Mouse (Mus musculus): Measurements from ENCODE around the gene Rps6kb2. TPM values are rescaled to one million over a fixed set of nuclear protein-coding genes. Genes with fewer than 3 reads are reported as not detected.

Rps6kb2 gene
- polyA plus RNA-seq, 1 experiment, result 93.6 TPM

DNA sequence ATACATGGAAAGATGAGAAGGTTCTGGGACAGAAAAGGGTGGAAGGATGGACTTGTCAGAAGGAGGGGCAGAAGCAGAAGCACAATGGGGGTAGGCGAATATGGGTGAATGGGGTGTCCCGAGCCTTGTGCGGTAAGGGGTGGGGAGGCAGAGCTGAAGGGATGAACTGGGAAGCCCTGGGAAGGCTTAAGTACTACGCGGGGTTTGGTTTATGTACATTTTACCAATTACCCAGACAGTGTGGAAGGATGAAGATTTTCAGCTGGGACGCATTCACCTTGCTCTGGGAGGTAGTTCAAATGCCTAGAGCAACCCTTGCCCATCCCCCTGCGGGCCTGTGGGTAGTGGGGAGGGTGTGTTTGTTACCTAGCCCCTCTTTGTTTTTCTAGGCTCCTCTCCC, 39.0 kb upstream of the Rps6kb2 start:
- 29% methylated on average over 7 of the region's 7 CpGs for WGBS

DNA sequence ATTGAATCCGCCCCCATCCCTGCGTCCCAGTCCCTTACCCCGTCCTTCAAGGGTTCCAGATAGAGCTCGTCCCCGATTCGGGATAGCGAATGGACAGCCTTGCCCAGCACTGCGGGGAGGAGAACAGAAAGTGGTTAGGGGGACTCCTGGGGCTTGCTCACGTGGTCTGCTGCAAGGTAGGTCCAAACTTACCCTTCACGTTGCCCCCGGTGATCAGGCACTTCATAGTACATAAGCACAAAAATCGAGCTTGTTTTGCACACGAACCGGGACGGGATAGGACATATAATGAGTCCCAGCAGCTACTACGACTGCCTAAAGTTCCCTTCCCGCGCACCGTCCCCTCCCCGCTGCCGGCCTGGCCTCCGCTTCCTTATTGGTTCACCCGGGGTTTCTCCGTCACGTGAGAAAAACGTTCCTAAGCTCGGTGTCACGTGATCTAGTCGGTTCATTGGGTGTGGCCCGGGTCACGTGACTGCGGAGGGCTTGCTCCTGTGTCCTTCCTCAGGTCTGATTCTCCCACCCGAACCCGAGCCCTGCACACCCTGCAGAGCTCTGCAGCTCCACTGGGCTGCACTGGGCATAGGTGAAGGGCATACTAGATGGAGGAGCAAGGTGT, 38.2 kb upstream of the Rps6kb2 start, which contains the start of gene Rad9a:
Gene Rad9a (minus strand): TSS at position 372 of the 619 bp plus-strand sequence.
- H3K4me1 ChIP-seq (ENCODE audit: control insufficient read depth, insufficient read depth, low read length), result peaks cover 17% of the 10 kb centered on the region
- H3K27me3 ChIP-seq (ENCODE audit: control insufficient read depth, insufficient read depth, low read length), result no peaks in the 10 kb centered on the region
- WGBS, result under 1% methylated on average over 34 of the region's 34 CpGs
- DNase-seq, result peak; percentile 95 to 97
- TF ChIP-seq CTCF (IDR thresholded peaks at IDR 0.05; ENCODE audit: borderline replicate concordance, insufficient read depth, low read depth, low read length) (no peak), POLR2A (IDR thresholded peaks at IDR 0.05; ENCODE audit: borderline replicate concordance, insufficient read depth, low read length) (peak; percentile 97)
- H3K4me3 ChIP-seq (replicated peaks; ENCODE audit: insufficient read depth, low read depth, low read length), result peak within 1 kb of the TSS; percentile 74
- H3K27ac ChIP-seq (ENCODE audit: insufficient read depth, low read length), result peak within 1 kb of the TSS; percentile 58

More for the DNA sequence above, 39.0 kb upstream of the Rps6kb2 start:
- Histone ChIP-seq H3K4me1 (ENCODE audit: control insufficient read depth, insufficient read depth, low read length) (peaks cover 10% of the 10 kb centered on the region), H3K27me3 (ENCODE audit: control insufficient read depth, insufficient read depth, low read length) (no peaks in the 10 kb centered on the region), H3K4me3 (replicated peaks; ENCODE audit: insufficient read depth, low read depth, low read length) (peak overlapping the region; percentile 74), H3K27ac (ENCODE audit: insufficient read depth, low read length) (peak overlapping the region; percentile 58)
- no peak for DNase-seq
- no peak for TF ChIP-seq POLR2A (IDR thresholded peaks at IDR 0.05; ENCODE audit: borderline replicate concordance, insufficient read depth, low read length)
- no peak for TF ChIP-seq CTCF (IDR thresholded peaks at IDR 0.05; ENCODE audit: borderline replicate concordance, insufficient read depth, low read depth, low read length)

DNA sequence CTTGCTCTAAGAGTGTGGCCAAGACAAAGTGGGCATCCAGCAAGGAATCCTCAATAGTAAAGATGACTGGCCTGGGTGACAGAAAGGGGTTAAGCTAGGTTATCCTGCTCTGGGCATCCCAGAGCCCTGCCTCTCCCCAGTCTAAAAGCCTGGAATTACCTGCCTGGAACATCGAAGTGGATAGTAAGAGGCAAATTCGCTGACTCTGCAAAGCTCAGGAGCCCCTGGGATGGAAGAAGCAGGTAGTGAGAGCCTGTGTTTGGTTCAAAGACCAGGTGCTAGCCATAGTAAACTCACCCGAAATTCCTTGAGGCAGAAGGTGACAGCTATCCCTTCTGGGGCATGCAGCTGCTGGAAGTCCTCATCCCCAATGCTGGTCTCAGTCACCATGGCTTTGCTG, 34.0 kb upstream of the Rps6kb2 start:
- Histone ChIP-seq H3K4me3 (replicated peaks; ENCODE audit: insufficient read depth, low read depth, low read length) (no peak overlapping the region), H3K27ac (ENCODE audit: insufficient read depth, low read length) (0 out of 2 replicates have a peak overlapping the region, but pooled peaks have one; percentile 35), H3K4me1 (ENCODE audit: control insufficient read depth, insufficient read depth, low read length) (peaks cover 47% of the 10 kb centered on the region), H3K27me3 (ENCODE audit: control insufficient read depth, insufficient read depth, low read length) (no peaks in the 10 kb centered on the region)
- DNase-seq, result no peak
- WGBS, result 65% methylated on average over 3 of the region's 3 CpGs
- TF ChIP-seq POLR2A (IDR thresholded peaks at IDR 0.05; ENCODE audit: borderline replicate concordance, insufficient read depth, low read length) (no peak), CTCF (IDR thresholded peaks at IDR 0.05; ENCODE audit: borderline replicate concordance, insufficient read depth, low read depth, low read length) (no peak)

DNA sequence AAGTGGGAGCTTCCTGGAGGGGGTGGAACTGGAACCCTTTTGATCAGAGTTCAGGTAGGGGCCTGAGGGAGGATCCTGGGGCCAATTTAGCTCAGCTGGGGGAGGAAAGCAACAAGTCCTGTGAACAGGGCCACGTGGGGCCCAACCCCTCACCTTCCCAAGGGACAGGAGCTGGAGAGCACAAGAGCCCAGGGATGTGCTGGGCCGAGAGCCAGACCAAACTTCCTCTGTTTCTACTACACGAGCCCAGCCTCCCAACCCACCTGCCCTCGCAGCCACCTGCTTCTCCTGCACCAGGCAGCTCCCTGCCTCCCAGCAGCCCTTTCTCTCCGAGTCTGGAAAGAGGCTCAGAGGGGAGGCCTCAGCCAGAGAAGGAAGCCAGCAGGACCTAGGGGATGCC, 33.4 kb upstream of the Rps6kb2 start:
- WGBS, result 18% methylated on average over 5 of the region's 5 CpGs
- DNase-seq, result no peak

DNA sequence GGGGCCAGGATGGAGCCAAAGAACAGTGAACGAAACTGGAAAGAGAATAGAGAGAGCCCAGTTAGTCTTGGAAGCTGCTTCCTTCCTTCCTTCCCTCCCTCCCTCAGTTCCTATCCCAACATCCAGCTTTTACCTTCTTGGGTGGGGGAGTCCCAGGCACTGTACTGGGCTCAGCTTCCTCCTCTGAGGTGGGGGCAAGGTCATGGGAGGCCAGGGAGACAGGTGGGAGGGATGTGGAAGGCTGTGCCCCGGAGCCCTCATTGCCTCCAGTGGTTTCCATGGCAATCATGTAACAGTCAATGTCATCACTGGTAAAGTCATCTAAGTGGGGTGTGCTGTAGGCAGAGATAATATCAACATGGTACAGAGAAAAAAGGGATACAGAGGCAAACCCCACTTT, 32.9 kb upstream of the Rps6kb2 start:
- Histone ChIP-seq H3K27ac (ENCODE audit: insufficient read depth, low read length) (peak overlapping the region; percentile 44), H3K4me3 (replicated peaks; ENCODE audit: insufficient read depth, low read depth, low read length) (no peak overlapping the region), H3K4me1 (ENCODE audit: control insufficient read depth, insufficient read depth, low read length) (peaks cover 47% of the 10 kb centered on the region), H3K27me3 (ENCODE audit: control insufficient read depth, insufficient read depth, low read length) (no peaks in the 10 kb centered on the region)
- TF ChIP-seq POLR2A (IDR thresholded peaks at IDR 0.05; ENCODE audit: borderline replicate concordance, insufficient read depth, low read length) (no peak), CTCF (IDR thresholded peaks at IDR 0.05; ENCODE audit: borderline replicate concordance, insufficient read depth, low read depth, low read length) (no peak)
- no peak for DNase-seq
- 22% methylated on average over 2 of the region's 2 CpGs for WGBS

More for the DNA sequence above, 33.4 kb upstream of the Rps6kb2 start:
- TF ChIP-seq POLR2A (IDR thresholded peaks at IDR 0.05; ENCODE audit: borderline replicate concordance, insufficient read depth, low read length) (no peak), CTCF (IDR thresholded peaks at IDR 0.05; ENCODE audit: borderline replicate concordance, insufficient read depth, low read depth, low read length) (no peak)
- peak overlapping the region; percentile 35; the same call in 1 of the 2 replicates for H3K27ac ChIP-seq (ENCODE audit: insufficient read depth, low read length)
- H3K27me3 ChIP-seq (ENCODE audit: control insufficient read depth, insufficient read depth, low read length), result no peaks in the 10 kb centered on the region
- H3K4me3 ChIP-seq (replicated peaks; ENCODE audit: insufficient read depth, low read depth, low read length), result no peak overlapping the region
- H3K4me1 ChIP-seq (ENCODE audit: control insufficient read depth, insufficient read depth, low read length), result peaks cover 47% of the 10 kb centered on the region

DNA sequence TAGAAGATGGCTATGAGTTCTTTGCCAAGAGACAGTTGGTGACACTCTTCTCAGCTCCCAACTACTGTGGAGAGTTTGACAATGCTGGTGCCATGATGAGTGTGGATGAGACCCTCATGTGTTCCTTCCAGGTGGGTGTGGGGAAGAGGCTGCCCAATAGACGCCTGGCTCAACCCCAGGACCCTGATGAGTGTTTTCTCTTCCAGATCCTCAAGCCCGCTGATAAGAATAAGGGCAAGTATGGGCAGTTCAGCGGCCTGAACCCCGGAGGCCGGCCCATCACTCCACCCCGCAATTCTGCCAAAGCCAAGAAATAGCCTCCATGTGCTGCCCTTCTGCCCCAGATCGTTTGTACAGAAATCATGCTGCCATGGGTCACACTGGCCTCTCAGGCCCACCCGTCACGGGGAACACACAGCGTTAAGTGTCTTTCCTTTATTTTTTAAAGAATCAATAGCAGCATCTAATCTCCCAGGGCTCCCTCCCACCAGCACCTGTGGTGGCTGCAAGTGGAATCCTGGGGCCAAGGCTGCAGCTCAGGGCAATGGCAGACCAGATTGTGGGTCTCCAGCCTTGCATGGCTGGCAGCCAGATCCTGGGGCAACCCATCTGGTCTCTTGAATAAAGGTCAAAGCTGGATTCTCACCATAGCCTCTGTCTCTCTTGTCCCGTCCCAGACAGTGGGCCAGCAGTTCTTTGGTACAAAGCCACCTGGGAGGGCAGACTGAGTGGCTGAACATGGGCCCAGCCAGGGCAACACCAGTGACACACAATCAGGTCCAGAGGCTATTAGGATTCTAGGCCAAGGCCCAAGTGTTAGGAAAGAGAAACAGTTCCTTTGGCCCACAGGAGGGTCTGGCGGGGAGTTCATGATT, 31.9 kb upstream of the Rps6kb2 start:
- DNase-seq, result peak; percentile 89 to 91
- H3K4me1 ChIP-seq (ENCODE audit: control insufficient read depth, insufficient read depth, low read length), result peaks cover 40% of the 10 kb centered on the region
- H3K4me3 ChIP-seq (replicated peaks; ENCODE audit: insufficient read depth, low read depth, low read length), result no peak overlapping the region
- no peak for TF ChIP-seq CTCF (IDR thresholded peaks at IDR 0.05; ENCODE audit: borderline replicate concordance, insufficient read depth, low read depth, low read length)
- TF ChIP-seq POLR2A (IDR thresholded peaks at IDR 0.05; ENCODE audit: borderline replicate concordance, insufficient read depth, low read length), result no peak
- 9% methylated on average over 12 of the region's 12 CpGs for WGBS
- peak overlapping the region; percentile 77 for H3K27ac ChIP-seq (ENCODE audit: insufficient read depth, low read length)
- H3K27me3 ChIP-seq (ENCODE audit: control insufficient read depth, insufficient read depth, low read length), result no peaks in the 10 kb centered on the region

DNA sequence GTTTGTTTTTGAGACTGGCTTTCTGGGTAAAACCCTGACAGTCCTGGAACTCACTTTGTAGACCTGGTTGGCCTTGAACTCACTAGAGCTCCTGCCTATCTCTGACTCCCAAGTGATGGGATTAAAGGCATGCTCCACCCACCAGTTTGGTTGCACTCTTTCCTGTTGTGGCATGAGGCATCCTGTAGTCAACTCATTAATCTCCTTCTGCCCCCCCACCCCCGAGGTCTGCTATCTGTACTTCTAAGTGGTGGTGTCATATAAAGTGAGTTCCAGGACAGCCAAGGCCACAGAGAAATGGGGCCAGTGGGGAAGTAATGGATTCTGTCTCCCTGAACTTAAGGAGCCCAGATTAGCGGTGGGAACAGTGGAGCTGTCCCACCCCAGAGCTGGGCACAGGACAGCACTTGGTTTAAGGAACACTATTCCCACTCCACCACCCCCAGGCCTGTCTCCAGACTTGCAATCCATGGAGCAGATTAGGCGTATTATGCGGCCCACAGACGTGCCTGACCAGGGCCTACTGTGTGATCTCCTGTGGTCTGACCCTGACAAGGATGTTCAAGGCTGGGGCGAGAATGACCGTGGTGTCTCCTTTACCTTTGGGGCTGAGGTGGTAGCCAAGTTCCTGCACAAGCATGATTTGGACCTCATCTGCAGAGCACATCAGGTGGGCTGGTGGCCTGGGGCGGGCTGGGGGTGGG, 31.0 kb upstream of the Rps6kb2 start:
- Histone ChIP-seq H3K4me1 (ENCODE audit: control insufficient read depth, insufficient read depth, low read length) (peaks cover 40% of the 10 kb centered on the region), H3K27me3 (ENCODE audit: control insufficient read depth, insufficient read depth, low read length) (no peaks in the 10 kb centered on the region), H3K4me3 (replicated peaks; ENCODE audit: insufficient read depth, low read depth, low read length) (no peak overlapping the region), H3K27ac (ENCODE audit: insufficient read depth, low read length) (peak overlapping the region; percentile 13; the same call in 1 of the 2 replicates)
- no peak for DNase-seq
- 34% methylated on average over 8 of the region's 8 CpGs for WGBS
- TF ChIP-seq POLR2A (IDR thresholded peaks at IDR 0.05; ENCODE audit: borderline replicate concordance, insufficient read depth, low read length) (no peak), CTCF (IDR thresholded peaks at IDR 0.05; ENCODE audit: borderline replicate concordance, insufficient read depth, low read depth, low read length) (no peak)

Data from cerebellum, adult 2 months (tissue).